Mouse (Mus musculus) cerebellum, adult 2 months (tissue): ENCODE data around the gene Abcc9.

Source experiments
- CTCF ChIP-seq: fragments of 200-500 bp; IDR thresholded peaks from 2 replicates; pipeline ENCODE4 v1.5.1; 2011; ENCODE audit warnings: low read depth, mild to moderate bottlenecking, control low read depth, low read length, moderate library complexity, borderline replicate concordance; ENCODE audit not compliant: insufficient read depth
- POLR2A ChIP-seq: fragments of 200-500 bp; IDR thresholded peaks from 2 replicates; pipeline ENCODE4 v1.6.1; 2011; ENCODE audit warnings: low read length, control low read depth, borderline replicate concordance; ENCODE audit not compliant: insufficient read depth

- TF ChIP-seq CTCF (no peak), POLR2A (no peak)
Measured at GRCm38 (mm10) chr6:142635654-142636053, 66.5 kb downstream of the Abcc9 start.
